Mouse (Mus musculus) liver, embryonic 11.5 days (tissue): ENCODE measurements around the gene Carnmt1. TPM values are rescaled to one million over a fixed set of nuclear protein-coding genes. Genes with fewer than 3 reads are reported as not detected.

Experiments
- ATAC-seq: fragments of 200-750 bp; cut with Nextera tagmentation; replicated peaks from 2 replicates; pipeline ENCODE4 v1.8.0; 2017; ENCODE audit warnings: moderate number of reproducible peaks, mild to moderate bottlenecking, moderate TSS enrichment, moderate library complexity; ENCODE audit not compliant: low FRiP score
- DNase-seq: peaks from one replicate; pipeline ENCODE4 v3.0.0-alpha.2; 2017; ENCODE audit warnings: low spot score
- H3K27ac ChIP-seq: fragments of 300-500 bp; sonication (generic); 2 replicates; pipeline ENCODE4 v1.5.1; 2014; ENCODE audit warnings: mild to moderate bottlenecking, low read depth, low read length, control low read depth
- H3K27me3 ChIP-seq: fragments of 300-500 bp; sonication (generic); replicated peaks from 2 replicates; pipeline ENCODE4 v1.6.1; 2014; ENCODE audit warnings: low read length, mixed read lengths; ENCODE audit not compliant: control insufficient read depth, insufficient read depth
- H3K36me3 ChIP-seq: fragments of 300-500 bp; sonication (generic); 2 replicates; pipeline ENCODE4 v1.6.1; 2014; ENCODE audit warnings: mild to moderate bottlenecking, low read length, moderate library complexity, mixed read lengths; ENCODE audit not compliant: control insufficient read depth, insufficient read depth
- H3K4me1 ChIP-seq: fragments of 300-500 bp; sonication (generic); replicated peaks from 2 replicates; pipeline ENCODE4 v1.6.1; 2014; ENCODE audit warnings: low read length, mixed read lengths; ENCODE audit not compliant: control insufficient read depth, insufficient read depth
- H3K4me2 ChIP-seq: fragments of 300-500 bp; sonication (generic); 2 replicates; pipeline ENCODE4 v1.6.1; 2014; ENCODE audit warnings: mild to moderate bottlenecking, control low read depth, moderate library complexity
- H3K4me3 ChIP-seq: fragments of 300-500 bp; sonication (generic); 2 replicates; pipeline ENCODE4 v1.5.1; 2014; ENCODE audit warnings: low read depth, low read length, control low read depth
- H3K9ac ChIP-seq: fragments of 300-500 bp; sonication (generic); 2 replicates; pipeline ENCODE4 v1.6.1; 2014; ENCODE audit warnings: low read depth, low read length, control low read depth
- H3K9me3 ChIP-seq: fragments of 300-500 bp; sonication (generic); 2 replicates; pipeline ENCODE4 v1.6.1; 2016; ENCODE audit warnings: low read length, inconsistent platforms, mixed read lengths; ENCODE audit not compliant: control insufficient read depth
- WGBS: fragments of 180-500 bp; shearing (Covaris S2); extraction: QIAGEN DNeasy Blood & Tissue Kit; methylation state at CpG from one replicate; pipeline ENCODE4 v1.1.7; 2014; 5-methylcytosine and 5-hydroxymethylcytosine counted together
- polyA plus RNA-seq: library from polyadenylated mRNA; unstranded; fragments of >200 nt; fragmentation: Nextera tagmentation; extraction: Ambion mirVana; gene quantifications from 2 replicates; pipeline ENCODE4 v1.2.1, GENCODE M21; 2014

Carnmt1 gene
- polyA plus RNA-seq, 1 experiment from 2014 or later = 44.7 TPM

- peaks cover 5% of the 10 kb centered on the region for H3K4me1 ChIP-seq
- H3K4me2 ChIP-seq = no peak overlapping the region
- no peak for ATAC-seq
- H3K27me3 ChIP-seq = no peaks in the 10 kb centered on the region
- WGBS = 85% methylated on average over 3 of the region's 3 CpGs
- H3K9ac ChIP-seq = no peak overlapping the region
- no peaks in the 10 kb centered on the region for H3K9me3 ChIP-seq
- H3K36me3 ChIP-seq = no peaks in the 10 kb centered on the region
- no peak for DNase-seq
- no peak overlapping the region for H3K4me3 ChIP-seq
- no peak overlapping the region for H3K27ac ChIP-seq
Observed at GRCm38 (mm10) chr19:18660466-18660865, 10.1 kb upstream of the Carnmt1 start.

- Histone ChIP-seq H3K4me3 (no peak overlapping the region), H3K4me2 (no peak overlapping the region), H3K9ac (no peak overlapping the region), H3K4me1 (peaks cover 5% of the 10 kb centered on the region), H3K36me3 (no peaks in the 10 kb centered on the region), H3K9me3 (no peaks in the 10 kb centered on the region), H3K27ac (no peak overlapping the region), H3K27me3 (no peaks in the 10 kb centered on the region)
- no peak for DNase-seq
- no peak for ATAC-seq
- WGBS = 55% methylated on average over 1 of the region's 1 CpGs
Observed at GRCm38 (mm10) chr19:18661683-18662082, 8.9 kb upstream of the Carnmt1 start.

GRCm38 (mm10) chr19:18663904-18664303 is 6.7 kb upstream of the Carnmt1 start:
- H3K36me3 ChIP-seq = no peaks in the 10 kb centered on the region
- H3K27ac ChIP-seq = no peak overlapping the region
- no peak overlapping the region for H3K4me2 ChIP-seq
- no peak overlapping the region for H3K9ac ChIP-seq
- ATAC-seq (no peak), DNase-seq (no peak)
- peaks cover 5% of the 10 kb centered on the region for H3K4me1 ChIP-seq
- WGBS = 47% methylated on average over 2 of the region's 2 CpGs
- no peaks in the 10 kb centered on the region for H3K27me3 ChIP-seq
- no peak overlapping the region for H3K4me3 ChIP-seq
- H3K9me3 ChIP-seq = no peaks in the 10 kb centered on the region

- Histone ChIP-seq H3K27ac (no peak overlapping the region), H3K27me3 (no peaks in the 10 kb centered on the region), H3K4me3 (no peak overlapping the region), H3K9ac (no peak overlapping the region), H3K36me3 (no peaks in the 10 kb centered on the region), H3K9me3 (no peaks in the 10 kb centered on the region), H3K4me2 (no peak overlapping the region), H3K4me1 (0 out of 2 replicates have a peak, but pooled peaks cover 2% of the 10 kb centered on the region)
- no peak for DNase-seq
- ATAC-seq = no peak
- WGBS = 90% methylated on average over 7 of the region's 7 CpGs
Observed at GRCm38 (mm10) chr19:18666966-18667365, 3.6 kb upstream of the Carnmt1 start.

GRCm38 (mm10) chr19:18669551-18669950 is 1.0 kb upstream of the Carnmt1 start:
- Histone ChIP-seq H3K36me3 (no peaks in the 10 kb centered on the region), H3K27me3 (no peaks in the 10 kb centered on the region), H3K4me2 (no peak overlapping the region), H3K9me3 (no peaks in the 10 kb centered on the region), H3K4me1 (peaks cover 19% of the 10 kb centered on the region), H3K9ac (no peak overlapping the region), H3K27ac (no peak overlapping the region), H3K4me3 (no peak overlapping the region)
- no peak for DNase-seq
- 90% methylated on average over 7 of the region's 7 CpGs for whole genome bisulfite sequencing
- no peak for ATAC-seq

GRCm38 (mm10) chr19:18671056-18671741 is 635 bp downstream of the Carnmt1 start:
- Histone ChIP-seq H3K27me3 (no peaks in the 10 kb centered on the region), H3K4me2 (peak overlapping the region; percentile 76), H3K27ac (peak overlapping the region; percentile 87), H3K9ac (peak overlapping the region; percentile 79), H3K4me1 (peaks cover 19% of the 10 kb centered on the region), H3K36me3 (no peaks in the 10 kb centered on the region), H3K4me3 (peak overlapping the region; percentile 87), H3K9me3 (no peaks in the 10 kb centered on the region)
- WGBS = under 1% methylated on average over 62 of the region's 64 CpGs
- ATAC-seq = peak; percentile 67
- peak; percentile 70 for DNase-seq

- no peaks in the 10 kb centered on the region for H3K36me3 ChIP-seq
- 59% methylated on average over 3 of the region's 3 CpGs for WGBS
- H3K27me3 ChIP-seq = no peaks in the 10 kb centered on the region
- ATAC-seq (no peak), DNase-seq (no peak)
- H3K4me1 ChIP-seq = peaks cover 19% of the 10 kb centered on the region
- peak overlapping the region; percentile 76 for H3K4me2 ChIP-seq
- peak overlapping the region; percentile 41 for H3K9ac ChIP-seq
- peak overlapping the region; percentile 87 for H3K4me3 ChIP-seq
- no peaks in the 10 kb centered on the region for H3K9me3 ChIP-seq
- H3K27ac ChIP-seq = no peak overlapping the region
Observed at GRCm38 (mm10) chr19:18672498-18672897, 1.9 kb downstream of the Carnmt1 start.

- 47% methylated on average over 4 of the region's 4 CpGs for WGBS
- H3K4me2 ChIP-seq = peak overlapping the region; percentile 76
- no peaks in the 10 kb centered on the region for H3K27me3 ChIP-seq
- H3K4me1 ChIP-seq = peaks cover 19% of the 10 kb centered on the region
- peak overlapping the region; percentile 17 for H3K4me3 ChIP-seq
- no peak for ATAC-seq
- no peak for DNase-seq
- no peak overlapping the region for H3K27ac ChIP-seq
- no peaks in the 10 kb centered on the region for H3K9me3 ChIP-seq
- H3K36me3 ChIP-seq = no peaks in the 10 kb centered on the region
- H3K9ac ChIP-seq = peak overlapping the region; percentile 41
Observed at GRCm38 (mm10) chr19:18673116-18673515, 2.6 kb downstream of the Carnmt1 start.

- H3K4me3 ChIP-seq = no peak overlapping the region
- ATAC-seq (peak; percentile 89), DNase-seq (no peak)
- peaks cover 10% of the 10 kb centered on the region; the same call in 1 of the 2 replicates for H3K36me3 ChIP-seq
- H3K4me1 ChIP-seq = peaks cover 3% of the 10 kb centered on the region; the same call in 1 of the 2 replicates
- no peaks in the 10 kb centered on the region for H3K27me3 ChIP-seq
- 30% methylated on average over 4 of the region's 4 CpGs for WGBS
- no peaks in the 10 kb centered on the region for H3K9me3 ChIP-seq
- 0 out of 2 replicates have a peak overlapping the region, but pooled peaks have one; percentile 5 for H3K9ac ChIP-seq
- H3K27ac ChIP-seq = no peak overlapping the region
- H3K4me2 ChIP-seq = no peak overlapping the region
Observed at GRCm38 (mm10) chr19:18682142-18682541, 11.6 kb downstream of the Carnmt1 start.
